Mouse (Mus musculus): ENCODE data around the gene Emilin2.

Emilin2 gene

GRCm38 (mm10) chr17:71230108-71230709, 81.6 kb downstream of the Emilin2 start:
- no peak for DNase-seq

- no peak for DNase-seq
Observed at GRCm38 (mm10) chr17:71228651-71229050, 83.1 kb downstream of the Emilin2 start.

- DNase-seq = no peak
Observed at GRCm38 (mm10) chr17:71227128-71227895, 84.5 kb downstream of the Emilin2 start.

- peak; percentile 22 to 53 for DNase-seq
Observed at GRCm38 (mm10) chr17:71225091-71225490, 86.7 kb downstream of the Emilin2 start.

- no peak for DNase-seq
Observed at GRCm38 (mm10) chr17:71224521-71224920, 87.3 kb downstream of the Emilin2 start.

- no peak for DNase-seq
Observed at GRCm38 (mm10) chr17:71223676-71224075, 88.1 kb downstream of the Emilin2 start.

- no peak for DNase-seq
Observed at GRCm38 (mm10) chr17:71221383-71221782, 90.4 kb downstream of the Emilin2 start.

GRCm38 (mm10) chr17:71217111-71217685, 94.6 kb downstream of the Emilin2 start:
- DNase-seq = no peak

GRCm38 (mm10) chr17:71216263-71216662, 95.5 kb downstream of the Emilin2 start:
- DNase-seq = no peak

GRCm38 (mm10) chr17:71215241-71215839, 96.4 kb downstream of the Emilin2 start:
- no peak for DNase-seq

- no peak for DNase-seq
Observed at GRCm38 (mm10) chr17:71214514-71215240, 97.1 kb downstream of the Emilin2 start.

GRCm38 (mm10) chr17:71213666-71214065, 98.1 kb downstream of the Emilin2 start:
- DNase-seq = no peak

GRCm38 (mm10) chr17:71211962-71212646, 99.7 kb downstream of the Emilin2 start:
- no peak for DNase-seq

- DNase-seq = no peak
Observed at GRCm38 (mm10) chr17:71209936-71210335, 101.8 kb downstream of the Emilin2 start.

- DNase-seq = no peak
Observed at GRCm38 (mm10) chr17:71208921-71209320, 102.9 kb downstream of the Emilin2 start.

GRCm38 (mm10) chr17:71208376-71208775, 103.4 kb downstream of the Emilin2 start:
- DNase-seq = no peak

- no peak for DNase-seq
Observed at GRCm38 (mm10) chr17:71207268-71207667, 104.5 kb downstream of the Emilin2 start.

- no peak for DNase-seq
Observed at GRCm38 (mm10) chr17:71206136-71206893, 105.5 kb downstream of the Emilin2 start.

- no peak for DNase-seq
Observed at GRCm38 (mm10) chr17:71204809-71205091, 107.0 kb downstream of the Emilin2 start.

GRCm38 (mm10) chr17:71203998-71204808, 107.6 kb downstream of the Emilin2 start:
- DNase-seq = no peak

Data from cerebellum, postnatal 25 days (tissue).